Mouse (Mus musculus) midbrain, embryonic 13.5 days (tissue): ENCODE measurements at regions not wholly inside any gene's neighbourhood (a gene's known extent, or its start where the extent isn't known, plus 50 kb on each side); places are given as distances from the start of the nearest gene placed in this dataset.

Experiments used
- ATAC-seq: fragments of 200-750 bp; cut with Nextera tagmentation; 2 replicates; pipeline ENCODE4 v1.8.0; 2017; ENCODE audit warnings: mild to moderate bottlenecking, moderate TSS enrichment, moderate library complexity
- H3K27ac ChIP-seq: fragments of 300-500 bp; sonication (generic); 2 replicates; pipeline ENCODE4 v1.5.1; 2015; ENCODE audit warnings: inconsistent platforms, mild to moderate bottlenecking, moderate library complexity
- H3K27me3 ChIP-seq: fragments of 300-500 bp; sonication (generic); 2 replicates; pipeline ENCODE4 v1.6.1; 2015; ENCODE audit warnings: mild to moderate bottlenecking, inconsistent platforms
- H3K36me3 ChIP-seq: fragments of 300-500 bp; sonication (generic); 2 replicates; pipeline ENCODE4 v1.6.1; 2015; ENCODE audit warnings: mild to moderate bottlenecking, inconsistent platforms
- H3K4me1 ChIP-seq: fragments of 300-500 bp; sonication (generic); replicated peaks from 2 replicates; pipeline ENCODE4 v1.6.1; 2015; ENCODE audit warnings: inconsistent platforms
- H3K4me2 ChIP-seq: fragments of 300-500 bp; sonication (generic); replicated peaks from 2 replicates; pipeline ENCODE4 v1.6.1; 2015; ENCODE audit warnings: moderate library complexity, mild to moderate bottlenecking, inconsistent platforms
- H3K4me3 ChIP-seq: fragments of 300-500 bp; sonication (generic); replicated peaks from 2 replicates; pipeline ENCODE4 v1.5.1; 2015; ENCODE audit warnings: mild to moderate bottlenecking, inconsistent platforms
- H3K9ac ChIP-seq: fragments of 300-500 bp; sonication (generic); replicated peaks from 2 replicates; pipeline ENCODE4 v1.6.1; 2015; ENCODE audit warnings: mild to moderate bottlenecking, inconsistent platforms
- H3K9me3 ChIP-seq: fragments of 300-500 bp; sonication (generic); 2 replicates; pipeline ENCODE4 v1.6.1; 2016; ENCODE audit warnings: mild to moderate bottlenecking, inconsistent platforms
- WGBS: fragments of 180-500 bp; shearing (Covaris S2); methylation state at CpG from one replicate; pipeline ENCODE4 v1.1.7; 2015; 5-methylcytosine and 5-hydroxymethylcytosine counted together

GRCm38 (mm10) chr17:48838297-48838979 lies 93.7 kb upstream of the Lrfn2 start:
- ATAC-seq: peak; percentile 67
- peaks cover 6% of the 10 kb centered on the region; the same call in 1 of the 2 replicates for H3K4me1 ChIP-seq
- no peaks in the 10 kb centered on the region for H3K36me3 ChIP-seq
- H3K9me3 ChIP-seq: no peaks in the 10 kb centered on the region
- no peak overlapping the region for H3K27ac ChIP-seq
- WGBS: 40% methylated on average over 20 of the region's 20 CpGs
- H3K27me3 ChIP-seq: no peaks in the 10 kb centered on the region
- no peak overlapping the region for H3K4me2 ChIP-seq
- no peak overlapping the region for H3K9ac ChIP-seq
- H3K4me3 ChIP-seq: no peak overlapping the region

- H3K9ac ChIP-seq: no peak overlapping the region
- no peak overlapping the region for H3K4me2 ChIP-seq
- H3K36me3 ChIP-seq: no peaks in the 10 kb centered on the region
- peaks cover 13% of the 10 kb centered on the region for H3K4me1 ChIP-seq
- no peaks in the 10 kb centered on the region for H3K9me3 ChIP-seq
- no peak overlapping the region for H3K27ac ChIP-seq
- 0 out of 2 replicates have a peak, but pooled peaks have one; percentile 50 for ATAC-seq
- WGBS: 42% methylated on average over 7 of the region's 7 CpGs
- H3K27me3 ChIP-seq: no peaks in the 10 kb centered on the region
- H3K4me3 ChIP-seq: no peak overlapping the region
These were observed 84.3 kb upstream of the Lrfn2 start for GRCm38 (mm10) chr17:48847890-48848289.

- Histone ChIP-seq H3K9ac (no peak overlapping the region), H3K27ac (no peak overlapping the region)
- no peak for ATAC-seq
These were observed 81.3 kb upstream of the Lrfn2 start for GRCm38 (mm10) chr17:48850910-48851309.

GRCm38 (mm10) chr17:48858891-48859290 lies 73.3 kb upstream of the Lrfn2 start:
- Histone ChIP-seq H3K4me3 (no peak overlapping the region), H3K9ac (no peak overlapping the region), H3K27me3 (no peaks in the 10 kb centered on the region), H3K27ac (no peak overlapping the region), H3K36me3 (no peaks in the 10 kb centered on the region), H3K4me1 (no peaks in the 10 kb centered on the region), H3K4me2 (no peak overlapping the region), H3K9me3 (no peaks in the 10 kb centered on the region)
- 57% methylated on average over 6 of the region's 6 CpGs for WGBS
- no peak for ATAC-seq

More at GRCm38 (mm10) chr17:48850910-48851309, 81.3 kb upstream of the Lrfn2 start:
- H3K4me2 ChIP-seq: no peak overlapping the region
- H3K27me3 ChIP-seq: no peaks in the 10 kb centered on the region
- no peaks in the 10 kb centered on the region for H3K9me3 ChIP-seq
- H3K4me3 ChIP-seq: no peak overlapping the region
- peaks cover 13% of the 10 kb centered on the region for H3K4me1 ChIP-seq
- no peaks in the 10 kb centered on the region for H3K36me3 ChIP-seq

GRCm38 (mm10) chr17:48870443-48870842 lies 61.7 kb upstream of the Lrfn2 start:
- H3K27me3 ChIP-seq: no peaks in the 10 kb centered on the region
- no peaks in the 10 kb centered on the region for H3K36me3 ChIP-seq
- H3K9me3 ChIP-seq: no peaks in the 10 kb centered on the region
- H3K4me1 ChIP-seq: 0 out of 2 replicates have a peak, but pooled peaks cover 6% of the 10 kb centered on the region
- H3K4me2 ChIP-seq: no peak overlapping the region
- 48% methylated on average over 6 of the region's 6 CpGs for WGBS
- H3K27ac ChIP-seq: no peak overlapping the region
- H3K4me3 ChIP-seq: no peak overlapping the region
- ATAC-seq: no peak
- H3K9ac ChIP-seq: no peak overlapping the region

GRCm38 (mm10) chr17:48877505-48877904 lies 54.7 kb upstream of the Lrfn2 start:
- ATAC-seq: no peak
- Histone ChIP-seq H3K4me3 (no peak overlapping the region), H3K27ac (no peak overlapping the region), H3K9ac (no peak overlapping the region), H3K4me2 (no peak overlapping the region), H3K27me3 (no peaks in the 10 kb centered on the region), H3K36me3 (no peaks in the 10 kb centered on the region), H3K4me1 (no peaks in the 10 kb centered on the region), H3K9me3 (no peaks in the 10 kb centered on the region)
- WGBS: 81% methylated on average over 8 of the region's 8 CpGs

- no peak overlapping the region for H3K27ac ChIP-seq
- H3K36me3 ChIP-seq: no peaks in the 10 kb centered on the region
- H3K4me1 ChIP-seq: no peaks in the 10 kb centered on the region
- no peak overlapping the region for H3K4me2 ChIP-seq
- ATAC-seq: no peak
- no peaks in the 10 kb centered on the region for H3K9me3 ChIP-seq
- no peak overlapping the region for H3K4me3 ChIP-seq
- H3K9ac ChIP-seq: no peak overlapping the region
- WGBS: 92% methylated on average over 3 of the region's 3 CpGs
- no peaks in the 10 kb centered on the region for H3K27me3 ChIP-seq
These were observed 51.6 kb upstream of the Lrfn2 start for GRCm38 (mm10) chr17:48880590-48880989.

- Histone ChIP-seq H3K36me3 (no peaks in the 10 kb centered on the region), H3K4me2 (no peak overlapping the region), H3K9ac (no peak overlapping the region), H3K4me3 (no peak overlapping the region), H3K27me3 (no peaks in the 10 kb centered on the region), H3K9me3 (no peaks in the 10 kb centered on the region), H3K27ac (no peak overlapping the region), H3K4me1 (no peaks in the 10 kb centered on the region)
- 87% methylated on average over 5 of the region's 5 CpGs for whole genome bisulfite sequencing
- no peak for ATAC-seq
These were observed 50.2 kb upstream of the Lrfn2 start for GRCm38 (mm10) chr17:48881946-48882345.
